8 mouse cellular contexts compared by ENCODE assay signal in the genomic region with DNA sequence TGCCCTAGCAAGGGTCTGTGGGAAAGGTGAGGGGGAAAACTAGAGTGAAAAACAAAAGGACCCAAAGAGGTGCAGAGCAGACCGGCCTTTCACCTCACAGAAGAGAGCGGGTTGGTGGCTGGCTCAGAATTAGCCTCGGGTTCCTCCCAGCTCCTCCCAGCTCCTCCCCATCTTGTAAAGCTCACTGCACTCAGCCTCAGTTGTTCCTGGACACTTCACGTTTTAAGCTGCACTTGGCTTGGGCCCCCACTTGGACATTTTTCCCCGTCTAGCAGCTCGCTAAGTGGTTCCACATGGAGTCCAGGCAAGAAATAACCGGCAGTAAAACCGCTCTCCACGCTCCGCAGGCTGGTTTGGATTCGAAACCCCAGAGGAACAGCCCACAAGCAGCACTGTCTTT. TPM values are rescaled to one million over a fixed set of nuclear protein-coding genes. Genes with fewer than 3 reads are reported as not detected.
A peak's percentile ranks its signal among the peaks of the same experiment; 100 is the strongest.
DNase-seq lines count a peak whose midpoint lies in the region; ATAC-seq and TF ChIP-seq lines count a peak whose summit lies in the region.

No protein-coding gene starts in this region.

- H3K27ac ChIP-seq in embryonic fibroblast, embryonic 13.5 days (ENCODE audit: insufficient read depth, low read length) = peak overlapping the region; percentile 99
- H3K27ac ChIP-seq in hindbrain, embryonic 11.5 days (ENCODE audit: low read depth, low read length) = peak overlapping the region; percentile 75
- H3K27ac ChIP-seq in lung, embryonic 14.5 days (ENCODE audit: low read depth) = peak overlapping the region; percentile 96
- H3K27ac ChIP-seq in stomach, postnatal 0 days (replicated peaks) = peak overlapping the region; percentile 71
- H3K27ac ChIP-seq in layer of hippocampus, adult 2 months = no peak overlapping the region

- peak; percentile 19 for DNase-seq in adrenal gland, postnatal 14 days
- DNase-seq in adrenal gland, postnatal 4 days (ENCODE audit: low spot score in 2 of 2) = no peak
- peak; percentile 44 for DNase-seq in hindbrain, embryonic 11.5 days (ENCODE audit: low spot score)
- peak; percentile 74 for DNase-seq in lung, embryonic 14.5 days
- peak; percentile 31 for DNase-seq in stomach, postnatal 0 days (ENCODE audit: low spot score)
- DNase-seq in layer of hippocampus, adult 2 months (ENCODE audit: low spot score in 2 of 2) = no peak
- no peak for DNase-seq in ovary, postnatal 14 days (ENCODE audit: low spot score)

- WGBS in hindbrain, embryonic 11.5 days = 41% methylated on average over 11 of the region's 11 CpGs
- 16% methylated on average over 11 of the region's 11 CpGs for WGBS in lung, embryonic 14.5 days
- 22% methylated on average over 11 of the region's 11 CpGs for WGBS in stomach, postnatal 0 days

- H3K4me2 ChIP-seq in hindbrain, embryonic 11.5 days (replicated peaks; ENCODE audit: low read depth, low read length) = peak overlapping the region; percentile 19; the same call in 1 of the 2 replicates
- peak overlapping the region; percentile 74 for H3K4me2 ChIP-seq in lung, embryonic 14.5 days
- peak overlapping the region; percentile 49 for H3K4me2 ChIP-seq in stomach, postnatal 0 days (replicated peaks; ENCODE audit: low read depth)

- no peaks in the 10 kb centered on the region for H3K9me3 ChIP-seq in hindbrain, embryonic 11.5 days (ENCODE audit: control insufficient read depth, low read length)
- H3K9me3 ChIP-seq in lung, embryonic 14.5 days (ENCODE audit: low read depth, low read length) = 0 out of 2 replicates have a peak, but pooled peaks cover 4% of the 10 kb centered on the region
- H3K9me3 ChIP-seq in stomach, postnatal 0 days (ENCODE audit: control insufficient read depth, low read length) = no peaks in the 10 kb centered on the region

- H3K27me3 ChIP-seq in hindbrain, embryonic 11.5 days (ENCODE audit: control insufficient read depth, insufficient read depth, low read length) = peaks cover 2% of the 10 kb centered on the region
- H3K27me3 ChIP-seq in lung, embryonic 14.5 days (ENCODE audit: insufficient read depth, low read length) = no peaks in the 10 kb centered on the region
- H3K27me3 ChIP-seq in stomach, postnatal 0 days (ENCODE audit: control insufficient read depth, insufficient read depth, low read length) = no peaks in the 10 kb centered on the region

- 0 out of 2 replicates have a peak overlapping the region, but pooled peaks have one; percentile 11 for H3K9ac ChIP-seq in hindbrain, embryonic 11.5 days (ENCODE audit: low read depth, low read length)
- peak overlapping the region; percentile 42 for H3K9ac ChIP-seq in lung, embryonic 14.5 days
- peak overlapping the region; percentile 13; the same call in 1 of the 2 replicates for H3K9ac ChIP-seq in stomach, postnatal 0 days (ENCODE audit: low read length)

- no peak for TF ChIP-seq EP300 in stomach, postnatal 0 days (optimal IDR thresholded peaks at IDR 0.05)

- H3K4me1 ChIP-seq in embryonic fibroblast, embryonic 13.5 days (ENCODE audit: control insufficient read depth, insufficient read depth, low read length) = peaks cover 14% of the 10 kb centered on the region
- no peaks in the 10 kb centered on the region for H3K4me1 ChIP-seq in hindbrain, embryonic 11.5 days (replicated peaks; ENCODE audit: control insufficient read depth, insufficient read depth, low read length)
- H3K4me1 ChIP-seq in lung, embryonic 14.5 days (ENCODE audit: insufficient read depth) = peaks cover 24% of the 10 kb centered on the region
- H3K4me1 ChIP-seq in stomach, postnatal 0 days (replicated peaks; ENCODE audit: control insufficient read depth, insufficient read depth) = 0 out of 2 replicates have a peak, but pooled peaks cover 3% of the 10 kb centered on the region

- TF ChIP-seq POLR2A in embryonic fibroblast, embryonic 13.5 days (IDR thresholded peaks at IDR 0.05; ENCODE audit: low read depth, low read length) = peak; percentile 68

- no peaks in the 10 kb centered on the region for H3K36me3 ChIP-seq in hindbrain, embryonic 11.5 days (ENCODE audit: control insufficient read depth, insufficient read depth, low read length)
- H3K36me3 ChIP-seq in lung, embryonic 14.5 days (ENCODE audit: insufficient read depth) = peaks cover 3% of the 10 kb centered on the region; the same call in 1 of the 2 replicates
- H3K36me3 ChIP-seq in stomach, postnatal 0 days (ENCODE audit: control insufficient read depth, insufficient read depth, low read length) = no peaks in the 10 kb centered on the region

- 0 out of 2 replicates have a peak overlapping the region, but pooled peaks have one; percentile 0 for H3K4me3 ChIP-seq in embryonic fibroblast, embryonic 13.5 days (ENCODE audit: insufficient read depth, low read length)
- no peak overlapping the region for H3K4me3 ChIP-seq in hindbrain, embryonic 11.5 days (ENCODE audit: low read depth, low read length)
- H3K4me3 ChIP-seq in lung, embryonic 14.5 days (ENCODE audit: low read depth, low read length) = peak overlapping the region; percentile 18
- peak overlapping the region; percentile 17 for H3K4me3 ChIP-seq in stomach, postnatal 0 days (ENCODE audit: low read depth, low read length)
- no peak overlapping the region for H3K4me3 ChIP-seq in layer of hippocampus, adult 2 months

- no peak for TF ChIP-seq CTCF in embryonic fibroblast, embryonic 13.5 days (IDR thresholded peaks at IDR 0.05; ENCODE audit: borderline replicate concordance, insufficient read depth, low read length)
- no peak for TF ChIP-seq CTCF in lung, embryonic 14.5 days (IDR thresholded peaks at IDR 0.05; ENCODE audit: low read depth)
- TF ChIP-seq CTCF in stomach, postnatal 0 days (IDR thresholded peaks at IDR 0.05; ENCODE audit: low read depth) = no peak
- no peak for TF ChIP-seq CTCF in layer of hippocampus, adult 2 months (conservative IDR thresholded peaks at IDR 0.05)

- no peak for ATAC-seq in hindbrain, embryonic 11.5 days (ENCODE audit: low FRiP score)
- peak; percentile 78 for ATAC-seq in lung, embryonic 14.5 days (ENCODE audit: insufficient read depth)
- ATAC-seq in stomach, postnatal 0 days (ENCODE audit: low FRiP score, low TSS enrichment) = no peak; the same call in 1 of the 2 replicates

RNA-seq across cellular contexts. Expression of gene P4ha3, which starts 3.3 kb away (rescaled TPM):
- 1.4 and 1.8 TPM in 2 replicates for total RNA-seq in adrenal gland, postnatal 14 days (2021)
- total RNA-seq in adrenal gland, postnatal 4 days (2021) = 1 to 10 TPM; 5.1 to 6.0 TPM
- 91.9 and 100 TPM in 2 replicates for polyA plus RNA-seq in embryonic fibroblast, embryonic 13.5 days (2011; ENCODE audit: insufficient read length, low read depth, missing spikeins)
- 7.4 and 9.6 TPM in 2 replicates for polyA plus RNA-seq in hindbrain, embryonic 11.5 days (2014; fragmentation: Nextera tagmentation; extraction: Ambion mirVana)
- polyA plus RNA-seq in lung, embryonic 14.5 days (2014; fragmentation: Nextera tagmentation; extraction: Ambion mirVana) = 21.2 and 22.0 TPM in 2 replicates
- 1.2 and 1.4 TPM in 2 replicates for polyA plus RNA-seq in stomach, postnatal 0 days (2015; fragmentation: Nextera tagmentation; extraction: Ambion mirVana)
- 1 to 10 TPM; 6.4 to 8.3 TPM for total RNA-seq in layer of hippocampus, adult 2 months (2021)

Comparison
In these comparisons a context has a peak if more than half of its experiments do, and no peak if none do; other contexts are left out.
1. DNase-seq: peak in adrenal gland, postnatal 14 days (single experiment), hindbrain, embryonic 11.5 days (single experiment), lung, embryonic 14.5 days (single experiment) and stomach, postnatal 0 days (single experiment); none in adrenal gland, postnatal 4 days (0 of 2), layer of hippocampus, adult 2 months (0 of 2) and ovary, postnatal 14 days (single experiment).
2. H3K4me3 ChIP-seq: peak in embryonic fibroblast, embryonic 13.5 days (single experiment), lung, embryonic 14.5 days (single experiment) and stomach, postnatal 0 days (single experiment); none in hindbrain, embryonic 11.5 days (single experiment) and layer of hippocampus, adult 2 months (single experiment).
3. H3K4me2 ChIP-seq: peak in every context shown above with its lines; median percentile 74 in lung, embryonic 14.5 days; 49 in stomach, postnatal 0 days; 19 in hindbrain, embryonic 11.5 days.
4. Peak in every context shown above with its lines, with median percentiles within 50 percentile points of each other: H3K9ac ChIP-seq.